Mouse (Mus musculus): Measurements from ENCODE around the gene Gm7102. TPM values are rescaled to one million over a fixed set of nuclear protein-coding genes. Genes with fewer than 3 reads are reported as not detected.

Gm7102 gene
- polyA plus RNA-seq, 1 experiment from 2014 or later = 0.33 TPM

DNA sequence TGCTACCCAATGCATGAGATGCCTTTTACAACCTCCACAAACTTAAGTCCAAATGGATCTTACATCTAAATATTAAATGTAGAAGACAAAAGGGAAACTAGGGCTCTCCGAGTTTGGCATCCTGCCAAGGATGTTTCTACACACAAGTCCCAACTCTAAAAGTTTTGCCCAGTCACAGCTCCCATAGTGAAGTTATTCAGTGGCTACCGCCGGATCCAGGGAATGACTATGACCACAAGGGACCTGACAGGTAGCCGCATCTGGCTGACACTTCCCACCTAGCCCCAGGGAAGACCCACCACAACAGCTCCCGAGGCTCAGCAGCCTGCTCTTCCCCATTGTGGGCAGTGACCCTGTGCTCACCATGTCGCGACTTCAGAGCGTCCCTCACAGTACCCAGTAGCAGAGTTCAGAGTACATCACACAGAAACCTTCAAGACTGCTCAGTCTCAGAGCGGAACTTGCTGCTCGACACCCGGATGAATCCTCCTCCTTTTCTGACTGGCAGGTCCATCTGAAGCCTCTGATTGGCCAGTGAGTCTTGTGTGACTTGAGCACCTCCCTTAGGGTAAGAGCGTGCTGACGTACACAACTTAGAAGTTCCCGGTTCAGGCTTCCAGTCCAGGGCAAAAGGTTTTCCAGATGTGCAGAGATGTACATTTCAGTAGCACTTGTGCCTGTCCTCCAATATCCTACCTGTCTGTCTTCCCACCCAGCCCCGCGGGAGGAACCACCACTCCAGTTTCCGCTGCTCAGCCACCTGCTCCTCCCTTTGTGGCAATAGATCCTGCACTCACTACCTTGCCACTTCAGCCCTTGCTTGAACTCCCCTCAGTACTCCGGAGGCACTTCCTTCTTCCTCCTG, 35.5 kb downstream of the Gm7102 start, which contains the start of gene Zfp950:
TSS of gene Zfp950 (minus strand) at position 499 of the 865 bp plus-strand sequence.
- no peaks in the 10 kb centered on the region for H3K27me3 ChIP-seq
- H3K27ac ChIP-seq = no peak within 1 kb of the TSS
- peak within 1 kb of the TSS; percentile 75 for H3K9ac ChIP-seq
- ATAC-seq (ENCODE audit: insufficient number of reproducible peaks, insufficient read depth, low FRiP score, low TSS enrichment) = peak; percentile 97
- H3K4me2 ChIP-seq (replicated peaks) = peak within 1 kb of the TSS; percentile 60
- H3K4me3 ChIP-seq = peak within 1 kb of the TSS; percentile 87
- H3K4me1 ChIP-seq = peaks cover 7% of the 10 kb centered on the region; the same call in 1 of the 2 replicates
- no peaks in the 10 kb centered on the region for H3K9me3 ChIP-seq
- H3K36me3 ChIP-seq = peaks cover 3% of the 10 kb centered on the region; the same call in 1 of the 2 replicates
- 1% methylated on average over 18 of the region's 18 CpGs for WGBS

DNA sequence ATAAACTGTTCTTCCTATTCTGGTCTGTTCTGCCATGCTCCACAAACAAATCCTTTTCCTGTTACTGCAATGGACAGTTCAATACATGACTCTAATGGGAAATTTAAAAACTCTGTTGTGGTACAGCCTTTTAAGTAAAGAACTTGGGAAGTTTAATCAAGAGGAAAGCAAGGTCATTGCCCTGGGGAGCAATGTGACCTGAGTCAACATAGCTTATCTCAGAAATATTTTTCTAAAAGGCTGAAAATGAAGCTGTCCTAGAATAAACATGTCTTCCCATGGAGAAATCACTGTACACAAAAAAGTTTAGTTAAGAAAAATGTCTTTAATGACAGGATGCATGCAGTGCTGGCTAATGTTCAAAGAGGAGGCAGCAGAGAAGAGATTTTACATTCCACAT, 37.5 kb downstream of the Gm7102 start:
- Histone ChIP-seq H3K36me3 (peaks cover 5% of the 10 kb centered on the region; the same call in 1 of the 2 replicates), H3K9me3 (no peaks in the 10 kb centered on the region), H3K27me3 (no peaks in the 10 kb centered on the region), H3K27ac (no peak overlapping the region), H3K4me1 (peaks cover 7% of the 10 kb centered on the region; the same call in 1 of the 2 replicates), H3K4me3 (no peak overlapping the region), H3K4me2 (replicated peaks) (no peak overlapping the region), H3K9ac (no peak overlapping the region)
- no peak for ATAC-seq (ENCODE audit: insufficient number of reproducible peaks, insufficient read depth, low FRiP score, low TSS enrichment)

DNA sequence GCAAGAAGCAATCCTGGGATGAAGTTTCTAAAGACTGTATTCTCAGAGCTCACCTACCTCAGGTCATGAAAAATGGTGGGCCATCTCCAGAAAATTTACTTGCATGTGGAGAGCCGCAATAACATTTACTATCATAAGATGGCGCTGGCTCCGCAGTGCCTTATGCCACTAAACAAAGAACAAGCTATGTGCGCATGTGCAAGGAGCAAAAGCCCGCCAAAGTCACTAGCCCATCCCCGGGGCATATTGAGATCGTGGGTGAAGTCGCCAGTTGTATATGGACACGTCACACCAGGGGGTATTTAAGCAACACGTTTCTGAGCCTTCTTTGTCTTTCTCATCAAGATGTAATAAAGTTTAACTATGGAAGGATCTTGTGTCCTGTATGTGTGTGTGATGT, 45.0 kb downstream of the Gm7102 start:
- no peak overlapping the region for H3K4me2 ChIP-seq (replicated peaks)
- H3K27ac ChIP-seq = no peak overlapping the region
- ATAC-seq (ENCODE audit: insufficient number of reproducible peaks, insufficient read depth, low FRiP score, low TSS enrichment) = no peak
- no peak overlapping the region for H3K4me3 ChIP-seq
- no peaks in the 10 kb centered on the region for H3K4me1 ChIP-seq
- H3K27me3 ChIP-seq = no peaks in the 10 kb centered on the region
- WGBS = 89% methylated on average over 10 of the region's 10 CpGs
- H3K36me3 ChIP-seq = peaks cover 14% of the 10 kb centered on the region
- no peaks in the 10 kb centered on the region for H3K9me3 ChIP-seq
- no peak overlapping the region for H3K9ac ChIP-seq

Other genes starting within 250 kb of the Gm7102 start
- 52.7 and 56.6 TPM in 2 replicates for gene Zfp950, start 35.5 kb downstream of the Gm7102 start, polyA plus RNA-seq (2016; fragmentation: Nextera tagmentation; extraction: Ambion mirVana)
- gene Gm6020, start 7.6 kb upstream of the Gm7102 start, polyA plus RNA-seq (2016; fragmentation: Nextera tagmentation; extraction: Ambion mirVana) = not detected in 2 replicates
- gene Csf2ra, start 52.1 kb upstream of the Gm7102 start, polyA plus RNA-seq (2016; fragmentation: Nextera tagmentation; extraction: Ambion mirVana) = 32.4 and 36.1 TPM in 2 replicates
- gene Gm21060, start 120.8 kb upstream of the Gm7102 start, polyA plus RNA-seq (2016; fragmentation: Nextera tagmentation; extraction: Ambion mirVana) = not detected in 2 replicates